Mouse (Mus musculus) testis, postnatal 10 days (tissue): ENCODE measurements around the gene Sufu.

Source experiments
- DNase-seq: peaks from one replicate; pipeline ENCODE4 v3.0.0; 2021; ENCODE audit warnings: low spot score

The Sufu gene

DNA sequence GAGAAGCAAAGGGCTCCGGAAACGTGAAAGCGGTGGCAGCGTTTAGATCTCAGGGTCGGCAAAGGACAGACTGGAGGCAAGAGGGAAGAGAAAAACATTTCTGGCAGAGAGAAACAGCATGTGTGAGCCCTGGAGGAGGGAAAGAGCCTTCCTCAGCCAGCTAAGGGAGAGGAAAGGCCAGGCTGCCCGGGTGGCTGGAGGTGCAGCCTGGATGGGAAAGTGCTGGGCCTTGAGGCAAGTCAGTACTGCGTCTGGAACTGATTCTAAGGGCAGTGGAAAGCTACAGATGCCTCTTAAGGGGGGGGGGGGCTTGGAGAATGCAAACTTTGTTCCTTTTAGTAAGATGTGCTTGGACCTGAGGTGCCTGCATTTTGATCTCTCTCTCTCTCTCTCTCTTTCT, 37.0 kb downstream of the Sufu start:
- no peak for DNase-seq

DNA sequence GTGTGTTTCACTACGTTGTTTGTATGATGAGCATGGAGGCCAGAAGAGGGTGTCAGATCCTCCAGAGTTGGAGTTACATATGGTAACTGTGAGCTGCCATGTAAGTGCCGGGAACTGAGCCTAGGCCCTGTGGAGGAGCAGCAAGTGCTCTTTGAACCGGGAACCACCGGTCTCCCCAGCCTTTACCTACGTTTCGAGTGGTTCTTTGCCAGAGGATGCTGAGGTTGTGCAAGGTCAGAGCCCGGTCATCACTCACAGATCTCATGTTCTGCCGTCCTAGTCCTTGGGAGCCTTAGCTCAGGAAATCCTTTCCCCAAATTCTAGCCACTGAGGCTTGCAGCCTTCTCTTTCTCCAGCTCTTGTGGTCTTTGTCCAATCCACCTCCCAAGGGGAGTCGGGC, 37.5 kb downstream of the Sufu start:
- DNase-seq: no peak

DNA sequence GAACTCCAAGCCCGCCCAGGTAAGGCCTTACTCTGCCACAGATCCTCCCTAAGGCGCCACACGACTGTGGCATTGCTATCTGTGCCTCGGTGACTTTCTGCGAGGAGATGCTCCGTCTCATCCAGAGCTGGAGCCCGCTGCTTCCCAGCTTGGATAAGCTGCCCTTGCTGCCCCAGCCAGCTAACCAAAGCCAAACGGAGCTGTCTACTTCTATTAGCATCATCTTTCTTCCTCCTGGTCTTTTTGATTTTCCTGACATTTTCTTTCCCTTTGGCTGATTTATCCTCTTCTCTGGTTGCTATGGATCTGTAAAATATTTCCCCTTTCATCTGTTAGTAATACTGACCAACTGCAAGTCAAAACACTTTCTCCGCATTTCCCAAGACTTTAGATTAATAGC, 37.9 kb downstream of the Sufu start:
- no peak for DNase-seq

DNA sequence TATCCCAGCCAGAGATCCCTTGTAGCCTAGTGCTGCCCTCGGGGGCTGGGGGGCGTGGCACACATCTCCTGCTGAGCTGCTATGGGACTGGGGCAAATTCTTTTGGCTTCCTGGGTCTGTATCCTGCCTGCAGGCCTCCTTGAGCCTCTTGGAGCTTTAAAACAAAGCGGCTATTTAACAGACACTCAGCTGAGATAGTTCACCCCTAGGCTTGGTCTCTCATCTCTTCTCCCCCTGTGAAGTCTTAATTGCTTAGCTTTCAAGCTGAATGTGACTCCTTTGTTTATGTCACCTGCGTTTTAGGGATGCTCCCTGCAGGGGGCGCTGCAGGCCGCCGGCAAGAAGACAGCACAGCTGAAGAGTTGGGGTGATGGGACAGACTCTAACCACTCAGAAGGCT, 38.8 kb downstream of the Sufu start:
- no peak for DNase-seq

DNA sequence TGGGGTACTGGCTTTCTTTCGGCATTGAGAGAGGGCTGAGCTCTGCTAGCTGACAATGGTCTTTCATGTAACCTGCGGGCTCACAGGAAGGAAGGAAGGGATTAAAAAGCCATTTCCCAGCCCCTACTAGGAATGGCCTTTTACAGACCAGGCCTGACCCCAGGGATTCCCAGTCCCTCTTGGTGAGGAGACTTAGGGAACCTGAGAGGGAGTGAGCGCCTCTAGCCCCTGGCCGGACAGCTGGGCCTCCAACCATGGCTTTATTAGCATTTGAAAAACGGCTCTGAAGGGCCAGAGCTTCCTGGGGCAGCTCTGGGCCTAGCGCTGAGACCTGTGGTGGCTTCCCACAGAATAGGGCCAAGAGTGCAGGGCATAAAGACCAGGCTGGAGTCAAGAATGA, 46.8 kb downstream of the Sufu start:
- DNase-seq: no peak

DNA sequence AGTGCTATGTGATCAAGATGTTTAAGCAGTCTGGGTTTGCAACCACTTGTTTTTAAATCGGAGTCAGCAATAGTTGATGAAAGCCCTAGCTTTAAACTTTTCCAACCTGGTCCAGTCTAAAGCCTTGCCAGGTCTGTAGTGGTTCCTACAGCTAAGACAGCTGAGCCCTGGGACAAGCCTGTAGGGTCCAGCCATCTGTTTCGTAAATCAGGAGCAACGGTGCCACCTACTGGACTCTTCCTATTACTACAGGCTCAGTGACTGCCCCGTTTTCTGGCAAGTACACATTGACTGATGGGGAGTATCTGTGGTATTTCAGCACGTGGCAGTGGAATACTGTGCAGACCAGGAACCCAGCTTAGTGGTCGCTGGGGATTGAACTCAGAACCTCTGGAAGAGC, 47.5 kb downstream of the Sufu start:
- peak; percentile 80 for DNase-seq

DNA sequence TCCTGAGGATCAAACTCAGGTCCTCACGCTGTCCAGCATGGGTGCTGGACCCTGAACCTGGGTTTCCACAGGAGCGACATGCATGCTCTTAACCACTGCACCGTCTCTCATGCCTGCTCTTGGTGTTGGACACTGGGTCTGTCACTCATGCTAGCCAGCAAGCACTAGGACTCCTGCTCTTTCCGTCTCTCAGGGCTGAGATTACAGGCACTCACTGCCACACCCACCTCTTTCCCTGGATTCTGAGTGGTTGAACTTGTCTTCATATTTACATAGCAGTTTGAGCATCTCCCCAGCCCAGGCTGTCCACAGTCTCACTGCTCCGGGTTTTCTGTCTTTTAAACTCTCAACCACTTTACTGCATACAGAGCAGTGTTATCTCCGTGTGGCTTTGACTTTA, 48.9 kb downstream of the Sufu start:
- DNase-seq: no peak

DNA sequence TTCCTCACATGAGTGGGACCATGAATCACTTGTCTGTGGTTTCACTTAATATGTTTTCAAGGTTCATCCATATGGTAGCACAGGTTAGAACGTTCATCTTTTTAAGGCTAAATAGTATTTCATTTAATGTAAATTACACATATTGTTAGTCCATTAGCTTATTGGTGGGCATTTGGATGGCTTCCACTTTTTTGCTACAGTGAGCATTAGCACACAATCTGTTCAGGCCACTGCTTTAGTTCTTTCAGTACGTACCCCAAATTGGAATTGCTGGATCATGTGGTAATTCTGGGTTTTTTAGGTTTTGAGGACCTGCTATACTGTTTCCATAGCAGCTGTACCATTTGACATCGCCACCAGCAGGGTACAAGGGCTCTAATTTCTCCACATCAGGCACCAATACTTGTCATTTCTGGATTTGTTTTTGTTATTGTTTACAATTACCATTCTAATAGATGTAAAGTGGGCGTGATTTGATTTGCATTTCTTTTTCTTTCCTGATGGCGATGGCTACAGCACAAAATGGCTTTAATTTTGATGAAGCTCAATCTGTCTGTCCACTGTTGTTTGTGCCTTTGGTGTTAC, 49.8 kb downstream of the Sufu start:
- no peak for DNase-seq

DNA sequence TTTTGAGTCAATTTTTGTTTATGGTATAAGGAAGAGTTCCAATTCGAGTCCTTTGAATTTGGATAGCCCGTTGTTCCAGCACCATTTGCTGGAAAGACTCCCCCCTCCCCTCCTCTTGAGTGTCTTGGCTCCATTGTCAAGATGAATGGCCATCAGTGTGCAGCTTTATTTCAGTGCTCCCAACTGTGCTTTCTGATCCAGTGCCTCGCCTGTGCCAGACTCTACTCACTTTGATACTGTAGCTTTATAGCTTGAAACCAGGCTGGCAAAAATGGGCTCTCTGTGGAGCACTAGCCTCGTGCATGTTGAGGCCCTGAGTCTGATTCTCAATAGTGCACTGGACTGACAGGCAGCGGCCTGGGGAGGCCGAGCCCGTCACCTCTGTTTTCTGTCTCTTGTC, 50.4 kb downstream of the Sufu start:
- no peak for DNase-seq

- no peak for DNase-seq
Observed at GRCm38 (mm10) chr19:46447911-46448310, 51.2 kb downstream of the Sufu start.

DNA sequence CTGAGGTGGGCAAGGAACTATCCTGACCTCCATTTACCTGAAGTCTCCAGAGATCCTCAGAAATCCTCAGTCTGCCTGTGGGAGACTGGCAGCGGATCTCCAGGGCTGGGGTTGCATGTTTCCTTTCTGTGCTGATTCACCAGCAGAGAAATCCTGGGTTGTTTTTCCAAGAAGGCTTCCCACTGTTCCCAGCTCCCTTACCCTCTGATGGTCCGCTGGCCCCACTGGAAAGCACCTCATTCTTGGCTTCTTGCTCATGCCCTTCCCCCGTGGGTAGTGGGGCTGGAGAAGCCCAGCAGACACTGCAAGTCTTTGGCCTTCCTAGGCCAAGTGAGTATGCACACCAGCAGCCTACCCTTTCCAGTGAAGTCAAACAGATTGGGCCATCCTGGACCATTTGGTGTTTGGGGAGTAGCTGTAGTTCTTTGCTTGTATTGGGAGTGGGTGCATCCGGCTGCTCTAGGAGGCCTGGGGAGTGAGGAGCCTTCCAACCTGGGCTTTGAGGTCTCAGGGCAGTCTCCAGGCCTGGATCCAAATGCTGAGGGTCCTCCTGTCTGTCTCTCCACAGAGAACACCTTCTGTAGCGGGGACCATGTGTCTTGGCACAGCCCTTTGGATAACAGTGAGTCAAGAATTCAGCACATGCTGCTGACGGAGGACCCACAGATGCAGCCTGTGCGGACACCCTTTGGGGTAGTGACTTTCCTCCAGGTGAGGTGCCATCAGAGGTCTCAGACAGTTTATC, 52.7 kb downstream of the Sufu start:
- no peak for DNase-seq

- no peak for DNase-seq
Observed at GRCm38 (mm10) chr19:46452052-46452827, 55.5 kb downstream of the Sufu start.

GRCm38 (mm10) chr19:46452916-46453315, 56.2 kb downstream of the Sufu start:
- DNase-seq: no peak

DNA sequence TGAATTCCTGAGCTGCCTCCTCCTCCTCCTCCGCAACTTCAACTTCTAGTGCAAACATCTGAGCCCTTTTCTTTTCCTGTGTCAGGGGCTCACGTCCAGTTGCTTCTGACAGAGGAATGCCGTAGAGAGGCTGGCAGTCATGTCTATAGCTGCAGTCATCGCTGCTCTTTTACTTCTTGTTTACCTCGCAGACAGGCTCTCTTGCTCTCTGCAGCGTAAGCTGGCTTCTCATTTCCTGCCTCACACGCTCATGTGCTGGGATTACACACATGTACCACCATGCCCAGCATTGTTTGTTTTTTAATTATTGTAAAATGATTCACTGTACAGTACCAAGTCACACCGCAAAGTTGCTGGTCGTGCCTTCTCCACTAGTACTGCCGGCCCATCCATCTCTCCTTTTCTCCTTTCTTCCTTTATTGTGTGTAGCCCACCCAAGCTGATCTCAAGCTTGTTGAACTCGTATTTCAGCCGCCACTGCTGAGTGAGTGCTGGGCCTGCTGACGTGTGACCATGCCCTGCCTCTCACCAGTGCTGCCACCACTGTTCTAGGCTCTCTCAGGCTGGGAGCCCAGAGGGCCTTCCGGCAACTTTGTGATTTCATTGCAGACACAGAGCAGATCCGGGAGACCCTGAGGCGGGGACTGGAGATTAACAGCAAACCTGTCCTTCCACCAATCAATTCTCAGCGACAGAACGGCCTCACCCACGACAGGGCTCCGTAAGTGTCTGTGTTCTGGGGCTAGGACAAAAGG, 57.6 kb downstream of the Sufu start:
- DNase-seq: no peak

DNA sequence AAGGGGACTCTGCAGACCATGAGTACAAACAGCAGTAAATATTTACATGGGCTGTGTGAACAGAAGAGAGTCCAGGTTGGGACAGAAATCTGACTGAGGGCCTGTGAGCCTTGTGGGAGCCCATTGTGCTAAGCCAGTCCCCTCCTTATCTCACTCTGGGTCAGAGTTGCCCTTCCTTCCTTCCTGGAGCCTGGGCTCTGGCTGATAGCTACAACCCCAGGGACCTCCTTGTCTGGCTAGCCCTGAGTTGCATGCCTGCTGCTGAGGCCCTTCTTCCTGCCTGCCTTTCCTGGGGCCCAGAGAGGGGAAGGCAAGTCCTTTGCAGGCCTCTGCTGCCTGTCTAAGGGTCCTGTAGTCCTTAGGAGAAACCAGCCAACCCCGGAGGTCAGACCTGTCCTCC, 58.3 kb downstream of the Sufu start:
- no peak for DNase-seq

GRCm38 (mm10) chr19:46455556-46455955, 58.9 kb downstream of the Sufu start:
- DNase-seq: no peak

DNA sequence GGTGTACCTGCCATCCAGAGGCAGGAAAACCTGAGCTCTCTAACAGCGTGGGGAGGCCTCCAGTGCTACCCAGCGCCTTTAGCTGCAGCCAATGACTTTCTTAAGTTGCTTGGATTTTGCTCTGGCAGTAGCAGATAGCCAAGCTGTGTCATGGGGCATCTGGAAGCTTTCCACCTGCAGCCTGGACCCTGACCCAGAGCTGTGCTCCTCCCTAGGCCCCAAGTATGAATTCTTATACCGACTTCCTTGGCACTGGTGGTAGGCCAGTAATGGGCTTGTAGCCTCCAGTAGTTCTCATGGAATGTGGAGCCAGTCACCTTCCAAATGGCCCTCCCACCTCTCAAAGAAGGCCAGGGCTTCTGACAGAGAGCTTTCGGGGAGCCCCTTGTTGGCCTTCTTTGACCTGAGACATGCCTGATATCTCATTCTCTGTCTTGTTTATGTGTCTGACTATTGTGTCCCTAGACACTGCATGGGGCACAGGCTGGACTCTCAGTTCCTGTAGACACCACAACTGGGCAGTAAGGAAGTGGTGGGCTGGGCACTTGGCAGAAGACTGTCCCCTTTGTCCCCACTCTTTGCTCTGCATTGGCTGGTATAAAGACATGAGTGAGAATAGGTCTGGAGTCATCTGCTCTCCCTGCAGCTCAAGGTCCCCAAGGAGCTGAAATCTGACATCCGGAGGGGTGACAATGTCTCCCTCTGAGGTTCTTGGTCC, 59.5 kb downstream of the Sufu start:
- no peak for DNase-seq

DNA sequence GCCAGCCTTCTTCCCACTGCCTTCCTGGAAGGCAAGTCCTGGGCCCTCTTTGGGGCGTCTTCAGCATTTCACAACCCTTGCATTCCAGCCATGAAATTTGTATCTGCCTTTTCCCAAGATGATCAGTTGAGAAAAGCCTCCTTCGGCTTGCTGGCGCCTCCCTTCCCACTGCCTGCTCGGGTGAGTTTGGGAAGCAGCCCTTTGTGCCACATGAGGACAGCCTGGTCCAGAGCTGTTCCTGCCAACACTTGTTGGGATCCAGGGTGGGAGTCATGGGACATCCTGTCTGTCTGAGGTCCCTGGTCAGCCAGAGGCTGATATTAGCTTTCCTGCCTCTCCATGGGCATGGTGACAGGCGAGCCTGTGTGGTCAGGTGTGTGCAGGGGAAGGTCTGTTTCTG, 61.1 kb downstream of the Sufu start:
- no peak for DNase-seq

DNA sequence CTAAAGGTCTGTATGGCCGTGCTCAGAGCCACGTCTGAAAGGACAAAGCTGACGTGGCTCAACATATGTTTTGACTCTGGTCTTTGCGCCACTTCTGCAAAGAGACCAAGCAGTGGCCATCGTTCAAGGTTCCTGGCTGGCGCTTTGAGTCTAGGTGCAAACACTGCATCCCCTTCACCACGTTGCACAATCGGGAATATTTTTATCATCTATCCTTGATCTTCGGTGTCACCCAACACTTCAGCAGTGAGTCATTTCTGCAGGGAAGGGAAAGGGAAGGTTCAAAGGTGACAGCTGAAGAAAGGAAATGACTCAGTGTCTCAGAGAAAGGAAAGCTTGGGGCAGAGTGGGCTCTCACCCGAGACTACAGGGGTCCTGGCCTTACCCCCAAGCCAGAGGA, 62.6 kb downstream of the Sufu start:
- DNase-seq: no peak

DNA sequence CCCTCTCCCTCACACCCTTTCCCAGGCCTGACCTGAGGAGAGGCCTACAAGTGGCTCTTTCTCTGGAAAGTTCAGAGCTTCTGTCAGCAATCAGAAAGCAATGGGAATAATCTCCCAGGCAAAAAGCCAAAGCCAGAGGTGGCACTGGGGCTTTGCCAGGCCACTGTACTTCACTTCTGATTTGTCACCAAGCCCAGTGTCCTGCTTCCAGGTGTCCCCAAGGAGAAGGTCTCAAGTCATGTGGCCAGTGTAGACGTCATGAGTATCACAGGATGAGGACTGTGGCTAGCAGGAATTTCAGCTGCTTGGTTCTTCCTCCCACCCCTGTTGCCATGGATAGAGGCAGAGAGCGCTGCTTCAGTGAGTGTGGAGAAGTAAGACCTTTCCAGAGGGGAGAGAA, 63.2 kb downstream of the Sufu start:
- DNase-seq: no peak

GRCm38 (mm10) chr19:46462574-46462973, 65.9 kb downstream of the Sufu start:
- DNase-seq: peak; percentile 30

- DNase-seq: no peak
Observed at GRCm38 (mm10) chr19:46463446-46463845, 66.8 kb downstream of the Sufu start.
